Mouse (Mus musculus) C2C12 (cell line): ENCODE results near the gene Mark3.

Experiments
- CTCF ChIP-seq: IDR thresholded peaks from one replicate; pipeline ENCODE4 v1.5.1; 2011; ENCODE audit not compliant: control insufficient read depth, insufficient read depth, insufficient read length
- MAX ChIP-seq: IDR thresholded peaks from one replicate; pipeline ENCODE4 v1.6.1; 2011; ENCODE audit warnings: mild to moderate bottlenecking, control low read depth

DNA sequence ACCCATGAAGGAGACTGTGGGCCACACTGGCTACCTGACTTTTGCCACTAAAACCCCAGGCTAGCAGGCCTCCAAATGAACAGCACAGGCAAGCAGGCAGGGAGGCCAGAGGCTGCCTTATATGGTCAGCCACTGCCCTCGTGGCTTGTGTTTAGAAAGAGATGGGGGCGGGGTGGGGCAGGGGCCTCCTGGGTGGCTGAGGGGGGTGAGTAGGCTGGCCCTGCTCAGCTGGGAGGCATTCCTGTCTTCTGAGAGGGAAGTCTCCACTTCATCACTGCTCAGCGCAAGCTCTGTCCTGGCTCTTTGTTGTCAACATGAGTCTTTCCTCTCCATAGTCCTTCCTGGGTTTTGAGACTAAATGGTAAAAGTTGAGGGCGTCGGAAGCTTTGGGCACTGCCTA, 108.5 kb downstream of the Mark3 start:
- no peak for TF ChIP-seq CTCF
- no peak for TF ChIP-seq MAX
